Mouse (Mus musculus): ENCODE results near the gene Cmip.
A peak's percentile ranks its signal among the peaks of the same experiment; 100 is the strongest.

Cmip gene

GRCm38 (mm10) chr8:117257821-117258575 is 1.1 kb downstream of the Cmip start:
- peak; percentile 67 for DNase-seq (ENCODE audit: low spot score)

- no peak for DNase-seq (ENCODE audit: low spot score)
These were observed 1.7 kb downstream of the Cmip start for GRCm38 (mm10) chr8:117258576-117259040.

DNA sequence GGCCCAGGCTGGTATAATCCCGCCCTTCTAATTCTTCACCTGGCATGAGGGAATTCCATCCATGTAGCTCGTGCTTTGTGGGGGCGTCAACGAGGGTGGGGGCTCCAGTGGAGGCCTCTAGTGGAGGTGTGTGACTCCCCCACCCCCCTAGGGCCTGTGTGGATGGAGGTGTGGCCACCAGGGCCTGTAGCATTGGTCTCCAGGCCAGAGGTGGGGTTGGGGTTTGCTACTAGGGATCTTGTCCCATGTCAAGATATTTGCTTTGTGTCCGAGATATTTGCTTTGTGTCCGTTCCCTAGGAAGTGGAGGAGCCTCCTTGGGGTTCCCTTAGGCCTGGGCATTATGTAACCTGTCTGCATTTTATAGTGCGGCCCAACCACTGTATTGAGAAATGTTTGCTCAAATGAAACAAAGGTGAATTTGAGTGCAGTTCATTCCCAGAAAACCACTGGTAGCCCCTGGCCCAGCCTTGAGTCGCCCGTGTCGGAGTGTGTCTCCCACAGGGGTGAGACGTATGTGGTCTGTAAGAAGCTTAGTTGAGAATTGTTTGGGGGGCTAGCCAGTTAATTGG is 2.7 kb downstream of the Cmip start:
- DNase-seq (ENCODE audit: low spot score) = no peak

GRCm38 (mm10) chr8:117260234-117260929 is 3.5 kb downstream of the Cmip start:
- no peak for DNase-seq (ENCODE audit: low spot score)

GRCm38 (mm10) chr8:117260930-117261475 is 4.1 kb downstream of the Cmip start:
- DNase-seq (ENCODE audit: low spot score) = no peak

GRCm38 (mm10) chr8:117261702-117262101 is 4.8 kb downstream of the Cmip start:
- DNase-seq (ENCODE audit: low spot score) = no peak

DNA sequence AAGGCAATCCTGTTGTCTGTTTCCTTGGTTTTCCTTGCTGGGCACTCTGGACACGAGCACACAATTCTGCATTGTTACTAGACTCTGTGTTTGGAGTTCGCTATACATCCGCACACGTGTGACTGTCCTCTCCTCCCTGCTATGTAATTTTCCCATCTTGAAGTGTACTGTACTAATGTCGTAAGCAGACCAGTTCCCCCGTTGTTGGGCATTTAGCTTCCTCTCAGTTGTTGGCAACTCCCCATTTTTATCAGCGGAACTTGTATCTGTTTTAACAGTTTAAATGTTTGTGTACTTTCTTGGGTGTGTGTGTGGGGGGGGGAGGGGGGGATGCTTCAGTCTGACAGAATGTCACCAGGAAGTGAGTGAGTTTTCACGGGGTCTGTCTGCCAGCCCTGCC is 5.8 kb downstream of the Cmip start:
- no peak for DNase-seq (ENCODE audit: low spot score)

DNA sequence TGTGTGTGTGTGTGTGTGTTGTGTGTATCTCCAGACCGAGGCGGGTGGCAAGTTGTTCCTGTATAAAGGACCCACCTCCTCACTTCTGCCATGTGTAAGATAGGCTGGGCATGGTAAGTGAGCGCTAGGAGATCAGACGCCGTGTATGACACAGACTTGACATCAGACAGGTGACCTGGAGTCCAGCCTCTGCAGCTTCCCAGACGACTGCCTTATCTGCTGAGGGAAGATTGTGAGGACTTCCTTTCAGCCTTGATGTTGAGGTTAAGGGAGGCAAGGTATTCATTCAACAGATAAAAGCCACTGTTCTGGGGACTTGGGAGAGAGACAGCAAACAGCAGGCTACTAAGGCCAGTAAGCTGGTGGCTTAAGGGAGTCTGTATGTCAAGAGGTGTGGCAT is 6.6 kb downstream of the Cmip start:
- no peak for DNase-seq (ENCODE audit: low spot score)

DNA sequence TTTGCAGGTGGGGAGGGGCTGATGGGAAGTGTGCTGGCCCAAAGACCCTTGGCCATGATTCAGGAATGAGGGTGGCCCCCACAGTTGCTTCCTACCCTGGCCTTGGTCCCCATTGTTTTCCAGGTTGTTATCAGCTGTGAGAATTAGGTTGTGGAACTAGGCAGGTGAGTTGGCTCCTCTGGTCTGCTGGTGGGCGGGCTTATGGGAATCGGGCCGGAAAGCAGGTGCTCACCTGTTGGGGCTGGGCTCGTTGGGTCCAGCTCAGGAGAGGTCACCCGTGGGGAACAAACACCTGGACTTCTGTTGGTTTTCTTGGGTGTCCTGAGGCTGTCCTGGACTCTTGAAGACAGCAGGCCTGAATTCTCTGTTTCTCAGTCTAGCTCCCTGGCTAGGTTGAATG is 8.2 kb downstream of the Cmip start:
- DNase-seq (ENCODE audit: low spot score) = no peak

DNA sequence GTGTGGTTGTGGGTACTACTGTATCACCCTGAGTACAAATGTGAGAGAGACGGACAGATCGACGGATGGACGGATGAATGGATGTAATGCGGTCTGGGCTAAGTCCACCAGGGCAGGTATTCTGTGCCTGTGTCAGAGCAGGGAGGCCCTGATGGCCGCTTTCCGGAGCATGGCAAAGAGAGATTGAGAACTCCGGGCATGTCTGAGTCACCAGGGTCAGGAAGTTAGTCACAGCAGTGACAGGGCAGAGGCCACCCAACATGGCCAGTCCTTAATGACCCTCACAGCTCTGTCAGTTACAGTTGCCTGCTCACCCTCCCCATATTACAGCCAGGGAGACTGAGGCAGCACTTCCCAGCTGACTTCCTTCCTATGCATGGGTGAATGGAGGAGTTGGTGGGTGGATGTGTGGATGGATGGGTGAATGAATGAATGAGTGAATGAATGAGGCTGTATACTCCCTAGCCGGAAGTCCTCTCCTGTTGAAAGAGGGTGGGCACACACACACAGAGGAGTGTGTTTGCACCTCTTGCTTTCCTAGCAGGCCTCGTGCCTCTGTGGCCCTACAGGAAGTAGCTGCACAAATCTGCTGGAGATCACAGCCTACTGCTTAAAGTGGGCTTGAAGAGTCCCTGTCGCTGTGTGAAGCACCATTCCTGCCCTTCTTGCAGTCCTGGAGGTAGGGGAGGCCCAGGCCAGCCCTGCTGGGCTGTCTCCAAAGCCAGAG is 10.7 kb downstream of the Cmip start:
- no peak for DNase-seq (ENCODE audit: low spot score)

GRCm38 (mm10) chr8:117278234-117278633 is 21.4 kb downstream of the Cmip start:
- no peak for DNase-seq (ENCODE audit: low spot score)

- no peak for DNase-seq (ENCODE audit: low spot score)
These were observed 21.8 kb downstream of the Cmip start for GRCm38 (mm10) chr8:117278668-117279132.

DNA sequence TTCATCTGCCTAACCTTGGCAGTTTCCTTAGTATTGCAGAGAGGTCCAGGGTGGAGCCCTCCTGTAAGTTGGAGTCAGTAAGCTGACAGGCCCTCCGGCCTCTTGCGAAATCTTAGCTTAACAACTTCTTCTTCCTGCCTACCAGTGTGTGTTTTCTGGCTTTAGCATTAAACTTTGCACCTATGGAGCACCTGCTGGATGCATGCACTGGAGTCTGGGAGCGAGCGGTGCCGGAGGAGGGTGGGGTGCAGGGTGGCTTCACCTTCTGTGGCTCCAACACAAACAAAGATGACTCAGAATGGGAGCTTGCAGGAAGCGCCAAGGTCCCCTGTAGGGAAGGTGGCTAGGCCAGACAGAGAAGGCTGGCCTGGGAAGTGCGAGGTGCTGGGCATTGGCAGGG is 23.6 kb downstream of the Cmip start:
- DNase-seq (ENCODE audit: low spot score) = no peak

GRCm38 (mm10) chr8:117281676-117282075 is 24.8 kb downstream of the Cmip start:
- DNase-seq (ENCODE audit: low spot score) = no peak

DNA sequence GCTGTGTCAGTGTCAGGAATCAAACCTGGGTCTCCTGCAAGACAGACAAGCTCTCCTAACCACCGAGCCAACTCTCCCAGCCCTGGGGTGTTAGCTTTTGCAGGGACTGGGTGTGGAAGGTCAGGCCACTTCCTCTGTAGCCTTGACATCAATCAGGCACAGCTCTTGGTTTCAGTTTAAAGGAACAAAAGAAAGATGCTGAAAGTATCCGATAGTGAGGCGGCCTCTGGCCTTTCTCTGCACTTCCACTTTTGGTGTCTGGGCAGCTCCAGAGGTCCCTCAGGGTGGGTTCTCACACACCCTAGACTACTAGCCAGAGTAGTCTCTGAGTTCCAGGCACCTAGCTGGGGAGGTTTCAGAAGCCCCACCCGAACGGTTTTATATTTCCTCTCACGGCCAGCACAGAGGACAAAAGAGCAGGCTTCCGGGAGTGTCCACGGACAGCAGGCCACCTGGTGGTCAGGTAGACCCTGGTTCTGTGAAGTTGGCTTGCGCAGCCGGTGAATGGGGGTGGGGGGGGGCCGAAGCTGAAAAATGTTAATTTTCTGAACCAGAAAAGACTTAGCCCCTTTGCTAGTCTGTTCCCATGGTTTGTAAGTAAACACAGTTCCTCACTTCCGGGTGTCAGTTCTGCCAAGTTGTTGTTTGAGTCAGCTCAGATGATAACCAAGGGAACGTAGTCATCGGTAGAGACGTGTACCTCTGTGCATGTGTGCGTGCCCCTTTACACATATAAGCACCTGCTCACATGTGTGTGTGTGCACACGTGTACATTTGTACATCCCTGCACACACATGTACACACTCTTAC is 25.5 kb downstream of the Cmip start:
- DNase-seq (ENCODE audit: low spot score) = no peak

- DNase-seq (ENCODE audit: low spot score) = no peak
These were observed 28.1 kb downstream of the Cmip start for GRCm38 (mm10) chr8:117284768-117285484.

- DNase-seq (ENCODE audit: low spot score) = no peak
These were observed 31.1 kb downstream of the Cmip start for GRCm38 (mm10) chr8:117287966-117288365.

- no peak for DNase-seq (ENCODE audit: low spot score)
These were observed 32.2 kb downstream of the Cmip start for GRCm38 (mm10) chr8:117289016-117289415.

DNA sequence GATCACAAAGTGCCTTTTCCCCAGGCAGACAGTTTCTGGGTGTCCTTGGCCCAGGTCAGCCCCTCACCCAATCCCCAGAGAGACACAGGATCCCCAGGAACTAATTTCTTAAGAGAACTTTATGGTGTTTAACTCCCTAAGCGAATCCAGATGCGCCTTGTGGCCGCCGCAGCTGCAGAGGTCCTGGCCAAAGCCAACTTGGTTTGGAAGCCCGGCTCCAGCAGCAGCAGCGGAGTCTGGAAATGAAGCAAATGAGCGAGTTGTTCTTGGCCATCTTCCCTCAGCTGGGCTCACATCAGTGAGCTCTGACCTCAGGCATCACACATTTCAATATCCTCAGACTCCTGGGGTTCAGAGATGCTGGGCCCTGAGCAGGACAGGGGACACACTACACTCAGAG is 33.6 kb downstream of the Cmip start:
- no peak for DNase-seq (ENCODE audit: low spot score)

- no peak for DNase-seq (ENCODE audit: low spot score)
These were observed 35.4 kb downstream of the Cmip start for GRCm38 (mm10) chr8:117292262-117292661.

GRCm38 (mm10) chr8:117294812-117295211 is 37.9 kb downstream of the Cmip start:
- no peak for DNase-seq (ENCODE audit: low spot score)

Measured in MN1 (cell line).